Mouse (Mus musculus): Measurements from ENCODE around the gene Sh3kbp1. TPM values are rescaled to one million over a fixed set of nuclear protein-coding genes. Genes with fewer than 3 reads are reported as not detected.

Sh3kbp1 gene
- total and polyA plus RNA-seq, 2 experiments from 2014 or later, result 255 to 279 TPM

DNA sequence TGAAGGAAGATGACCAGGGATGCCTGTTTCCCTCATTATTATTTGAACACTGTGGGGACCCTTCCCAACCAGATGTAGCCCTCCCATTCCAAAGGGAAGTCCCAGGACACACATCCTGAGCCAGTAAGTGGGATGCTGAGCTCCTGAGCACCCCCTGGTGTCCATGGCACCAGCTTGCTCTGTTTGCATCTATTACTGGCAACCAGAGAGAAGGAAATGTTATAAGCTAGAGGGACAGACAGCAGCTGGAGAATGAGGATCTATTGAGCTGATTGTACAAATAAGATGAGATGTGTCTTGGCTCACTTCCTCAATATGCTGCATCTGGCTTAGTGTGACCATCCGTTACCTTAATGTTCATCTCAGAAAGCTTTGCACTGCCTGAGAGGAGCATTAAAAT lies 124.8 kb downstream of the Sh3kbp1 start:
- H3K4me1 ChIP-seq (ENCODE audit: control insufficient read depth, insufficient read depth), result no peaks in the 10 kb centered on the region

DNA sequence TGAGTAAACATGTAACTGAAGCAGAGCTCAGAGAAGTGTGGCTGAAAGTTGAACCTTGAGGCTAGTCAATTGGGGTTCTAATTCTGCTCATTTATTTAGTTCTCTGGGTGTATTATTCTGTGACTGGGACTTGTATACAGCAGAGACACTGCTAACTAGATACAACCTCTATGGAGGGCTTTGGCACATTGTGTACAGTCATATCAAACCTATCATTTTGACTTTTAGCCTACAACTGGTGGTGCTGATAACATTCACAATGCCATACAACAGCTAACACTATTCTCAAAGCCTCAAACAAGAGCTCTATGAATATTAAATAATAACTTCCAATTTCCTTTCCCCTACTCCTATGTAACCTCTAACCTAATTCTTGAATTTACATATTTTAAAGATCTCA lies 129.2 kb downstream of the Sh3kbp1 start:
- no peak for DNase-seq (ENCODE audit: low spot score)
- no peaks in the 10 kb centered on the region for H3K4me1 ChIP-seq (ENCODE audit: control insufficient read depth, insufficient read depth)
- no peak overlapping the region for H3K4me2 ChIP-seq (ENCODE audit: low read depth, low read length)
- no peak overlapping the region for H3K27ac ChIP-seq (ENCODE audit: low read depth)
- no peak for ATAC-seq (ENCODE audit: insufficient read depth, low read depth)
- H3K27me3 ChIP-seq (ENCODE audit: control insufficient read depth, insufficient read depth, low read length), result no peaks in the 10 kb centered on the region
- TF ChIP-seq CTCF (IDR thresholded peaks at IDR 0.05; ENCODE audit: low read depth), result no peak
- no peak for TF ChIP-seq EP300 (IDR thresholded peaks at IDR 0.05; ENCODE audit: low read depth)
- no peak overlapping the region for H3K4me3 ChIP-seq (ENCODE audit: low read depth, low read length)
- H3K36me3 ChIP-seq (replicated peaks; ENCODE audit: control insufficient read depth, insufficient read depth, low read length), result no peaks in the 10 kb centered on the region
- no peaks in the 10 kb centered on the region for H3K9me3 ChIP-seq (replicated peaks; ENCODE audit: control insufficient read depth, low read length)
- H3K9ac ChIP-seq (replicated peaks; ENCODE audit: low read depth, low read length), result no peak overlapping the region

More for the DNA sequence above, 124.8 kb downstream of the Sh3kbp1 start:
- H3K36me3 ChIP-seq (replicated peaks; ENCODE audit: control insufficient read depth, insufficient read depth, low read length), result no peaks in the 10 kb centered on the region
- WGBS, result 77% methylated on average over 1 of the region's 1 CpGs
- H3K4me3 ChIP-seq (ENCODE audit: low read depth, low read length), result no peak overlapping the region
- H3K27me3 ChIP-seq (ENCODE audit: control insufficient read depth, insufficient read depth, low read length), result no peaks in the 10 kb centered on the region
- DNase-seq (ENCODE audit: low spot score) (no peak), ATAC-seq (ENCODE audit: insufficient read depth, low read depth) (no peak)
- H3K4me2 ChIP-seq (ENCODE audit: low read depth, low read length), result no peak overlapping the region
- TF ChIP-seq CTCF (IDR thresholded peaks at IDR 0.05; ENCODE audit: low read depth) (peak; percentile 65), EP300 (IDR thresholded peaks at IDR 0.05; ENCODE audit: low read depth) (no peak)
- no peaks in the 10 kb centered on the region for H3K9me3 ChIP-seq (replicated peaks; ENCODE audit: control insufficient read depth, low read length)
- H3K27ac ChIP-seq (ENCODE audit: low read depth), result no peak overlapping the region
- no peak overlapping the region for H3K9ac ChIP-seq (replicated peaks; ENCODE audit: low read depth, low read length)

DNA sequence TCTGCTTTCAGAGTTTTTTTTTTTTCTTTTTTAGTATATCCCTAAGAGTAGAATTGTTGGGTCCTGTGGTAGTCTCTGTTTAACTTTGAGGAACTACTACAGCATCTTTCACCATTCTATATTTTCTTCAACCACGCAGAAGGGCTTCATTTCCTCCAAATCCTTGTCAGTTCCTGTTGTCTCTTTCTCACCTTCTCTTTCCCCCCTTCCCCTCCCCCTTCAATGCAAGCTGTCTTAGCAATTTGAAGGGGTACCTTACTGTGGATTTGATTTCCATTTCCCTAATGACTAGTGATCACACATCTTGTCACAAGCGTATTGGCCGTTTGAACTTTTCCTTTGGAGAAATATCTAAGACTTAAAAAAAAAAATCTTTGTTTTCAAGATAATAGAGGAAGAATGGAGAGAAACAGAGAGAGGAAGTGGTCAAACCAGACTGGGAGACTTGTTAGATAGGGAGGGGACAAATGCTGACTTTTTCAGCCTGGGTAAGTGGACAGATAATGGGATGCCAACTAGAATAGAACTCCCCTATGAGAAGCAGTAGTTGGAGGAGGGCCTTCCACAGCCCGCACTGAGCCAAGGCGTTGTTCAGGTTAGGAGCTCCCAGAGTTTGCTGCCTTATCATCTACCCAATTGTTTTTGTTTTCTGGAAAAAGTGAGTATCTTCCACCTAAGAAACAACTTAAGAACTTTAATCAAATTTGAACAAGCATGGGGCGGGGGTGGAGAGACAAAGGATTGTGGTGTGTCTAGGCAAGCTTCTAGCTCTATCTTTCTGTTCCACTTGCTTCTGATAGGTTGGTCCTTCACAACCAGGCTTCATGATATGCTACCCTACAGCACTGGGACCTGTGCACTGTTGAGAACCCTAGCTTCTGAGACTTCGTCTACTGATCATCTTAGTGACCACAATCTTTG lies 130.1 kb downstream of the Sh3kbp1 start:
- ATAC-seq (ENCODE audit: insufficient read depth, low read depth) (no peak), DNase-seq (ENCODE audit: low spot score) (no peak)
- Histone ChIP-seq H3K4me1 (ENCODE audit: control insufficient read depth, insufficient read depth) (no peaks in the 10 kb centered on the region), H3K4me3 (ENCODE audit: low read depth, low read length) (no peak overlapping the region), H3K4me2 (ENCODE audit: low read depth, low read length) (no peak overlapping the region), H3K27me3 (ENCODE audit: control insufficient read depth, insufficient read depth, low read length) (no peaks in the 10 kb centered on the region), H3K9ac (replicated peaks; ENCODE audit: low read depth, low read length) (no peak overlapping the region), H3K27ac (ENCODE audit: low read depth) (no peak overlapping the region; the same call in 1 of the 2 replicates), H3K9me3 (replicated peaks; ENCODE audit: control insufficient read depth, low read length) (no peaks in the 10 kb centered on the region), H3K36me3 (replicated peaks; ENCODE audit: control insufficient read depth, insufficient read depth, low read length) (no peaks in the 10 kb centered on the region)
- WGBS, result 76% methylated on average over 7 of the region's 7 CpGs
- TF ChIP-seq CTCF (IDR thresholded peaks at IDR 0.05; ENCODE audit: low read depth) (no peak), EP300 (IDR thresholded peaks at IDR 0.05; ENCODE audit: low read depth) (no peak)

DNA sequence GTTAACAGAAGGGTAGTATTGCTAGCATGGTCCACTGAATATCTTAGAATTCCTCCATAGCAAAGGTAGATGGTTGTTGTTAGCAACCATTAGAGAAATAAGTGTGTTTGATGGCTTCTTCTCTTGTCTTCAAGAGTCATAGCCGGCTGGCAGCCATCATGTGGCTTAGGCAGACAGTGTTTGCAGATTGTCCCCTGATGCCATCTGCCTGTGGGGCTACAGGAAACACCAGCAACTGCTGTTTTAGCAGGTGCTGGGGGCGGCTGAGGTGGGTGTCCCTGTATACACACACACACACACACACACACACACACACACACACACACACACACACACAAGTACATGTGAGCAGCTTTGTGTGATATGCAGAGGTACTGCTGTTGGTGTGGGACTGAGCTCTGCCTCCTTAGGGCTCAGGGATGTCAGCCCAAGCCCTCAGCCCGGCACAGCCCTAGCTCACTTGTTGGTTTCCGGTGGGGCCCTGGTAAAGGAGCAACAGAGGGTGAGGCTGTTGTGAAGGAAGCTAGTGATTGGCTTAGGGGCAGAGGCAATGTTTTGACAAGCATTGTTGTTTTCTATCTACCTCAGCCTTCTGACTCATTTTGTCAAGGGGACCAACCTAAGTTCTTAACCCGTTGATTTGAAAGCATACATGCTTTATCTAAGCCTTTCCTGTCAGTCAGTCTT lies 130.9 kb downstream of the Sh3kbp1 start:
- Histone ChIP-seq H3K4me3 (ENCODE audit: low read depth, low read length) (no peak overlapping the region), H3K4me2 (ENCODE audit: low read depth, low read length) (no peak overlapping the region), H3K27ac (ENCODE audit: low read depth) (no peak overlapping the region; the same call in 1 of the 2 replicates), H3K36me3 (replicated peaks; ENCODE audit: control insufficient read depth, insufficient read depth, low read length) (no peaks in the 10 kb centered on the region), H3K4me1 (ENCODE audit: control insufficient read depth, insufficient read depth) (no peaks in the 10 kb centered on the region), H3K27me3 (ENCODE audit: control insufficient read depth, insufficient read depth, low read length) (no peaks in the 10 kb centered on the region), H3K9me3 (replicated peaks; ENCODE audit: control insufficient read depth, low read length) (no peaks in the 10 kb centered on the region), H3K9ac (replicated peaks; ENCODE audit: low read depth, low read length) (no peak overlapping the region)
- TF ChIP-seq CTCF (IDR thresholded peaks at IDR 0.05; ENCODE audit: low read depth) (no peak), EP300 (IDR thresholded peaks at IDR 0.05; ENCODE audit: low read depth) (no peak)
- DNase-seq (ENCODE audit: low spot score), result no peak
- WGBS, result 66% methylated on average over 5 of the region's 5 CpGs
- ATAC-seq (ENCODE audit: insufficient read depth, low read depth), result no peak

DNA sequence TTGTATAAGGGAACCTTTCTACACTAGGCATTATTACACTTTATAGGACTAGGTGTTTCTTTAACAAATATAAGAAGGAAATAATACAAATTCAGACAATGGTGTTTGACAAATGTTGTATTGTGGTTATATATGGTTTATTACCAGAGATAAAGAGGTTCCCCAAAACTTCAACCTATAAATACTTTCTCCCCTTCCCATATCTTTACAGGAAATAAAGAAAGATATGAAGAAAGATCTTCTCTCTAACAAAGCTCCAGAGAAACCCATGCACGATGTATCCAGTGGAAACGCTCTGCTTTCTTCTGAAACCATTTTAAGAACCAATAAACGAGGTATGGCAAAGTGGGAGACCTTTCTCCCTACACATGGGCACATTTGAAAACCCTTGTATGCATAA lies 136.7 kb downstream of the Sh3kbp1 start:
- Histone ChIP-seq H3K9me3 (replicated peaks; ENCODE audit: control insufficient read depth, low read length) (no peaks in the 10 kb centered on the region), H3K4me2 (ENCODE audit: low read depth, low read length) (no peak overlapping the region), H3K36me3 (replicated peaks; ENCODE audit: control insufficient read depth, insufficient read depth, low read length) (no peaks in the 10 kb centered on the region), H3K27ac (ENCODE audit: low read depth) (no peak overlapping the region), H3K27me3 (ENCODE audit: control insufficient read depth, insufficient read depth, low read length) (no peaks in the 10 kb centered on the region), H3K4me3 (ENCODE audit: low read depth, low read length) (no peak overlapping the region), H3K4me1 (ENCODE audit: control insufficient read depth, insufficient read depth) (no peaks in the 10 kb centered on the region), H3K9ac (replicated peaks; ENCODE audit: low read depth, low read length) (no peak overlapping the region)
- 80% methylated on average over 3 of the region's 3 CpGs for WGBS
- DNase-seq (ENCODE audit: low spot score) (no peak), ATAC-seq (ENCODE audit: insufficient read depth, low read depth) (no peak)
- TF ChIP-seq CTCF (IDR thresholded peaks at IDR 0.05; ENCODE audit: low read depth) (no peak), EP300 (IDR thresholded peaks at IDR 0.05; ENCODE audit: low read depth) (no peak)

Measured in heart, postnatal 0 days (tissue).